Mouse (Mus musculus) lung, adult 18-20 months (tissue): ENCODE measurements at regions not wholly inside any gene's neighbourhood (a gene's known extent, or its start where the extent isn't known, plus 50 kb on each side); places are given as distances from the start of the nearest gene placed in this dataset.

Source experiments
- DNase-seq, 2 experiments: peaks; one replicate each; pipeline ENCODE4 v3.0.0; 2022; ENCODE audit warnings: mixed read lengths in 2 of 2

DNA sequence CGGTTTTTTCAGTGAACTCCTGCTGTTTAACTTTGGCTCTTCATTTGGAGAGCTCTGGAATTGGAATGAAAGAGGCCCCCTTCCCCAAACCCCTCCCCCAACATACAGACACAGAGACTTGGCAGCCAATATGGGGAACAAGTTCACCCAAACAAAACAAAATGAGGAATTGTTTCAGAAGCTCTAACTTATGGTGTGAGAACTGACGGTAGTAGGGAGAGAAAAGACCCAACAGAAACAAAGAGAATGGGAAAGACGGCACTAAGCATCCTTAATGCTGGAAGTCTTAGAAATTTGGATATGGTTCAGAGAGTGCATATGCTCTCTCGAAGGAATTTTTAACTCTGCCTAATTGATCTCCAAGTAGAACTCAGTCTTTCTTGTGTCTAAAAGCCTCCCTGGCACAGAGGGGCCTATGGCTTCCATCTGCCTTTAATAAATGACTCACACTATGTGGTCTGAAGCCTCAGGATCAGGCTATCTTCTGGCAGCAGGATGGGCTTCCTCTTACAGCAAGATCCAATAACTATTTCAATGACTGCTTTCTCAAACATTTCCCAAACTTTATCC is 438.2 kb upstream of the Map3k7 start:
- no peak for DNase-seq

DNA sequence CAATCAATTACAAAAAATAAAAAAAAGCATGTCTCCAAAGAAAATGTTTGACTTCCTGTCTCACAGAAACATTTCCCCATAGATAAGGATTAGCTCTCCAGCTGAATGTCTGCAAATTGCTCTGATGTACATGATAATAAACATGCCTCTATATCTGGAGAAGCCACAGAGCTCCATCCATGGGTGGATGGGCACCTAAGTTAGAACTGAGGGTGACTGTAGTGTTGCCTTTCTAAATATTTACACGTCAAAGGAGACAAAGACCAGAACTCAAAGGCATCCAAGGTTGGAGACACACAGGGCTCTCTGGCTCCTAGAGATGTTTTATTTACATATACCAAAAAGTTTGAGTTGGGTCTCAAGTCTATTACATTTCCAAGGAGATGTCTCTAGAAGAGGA is 427.1 kb upstream of the Map3k7 start:
- DNase-seq, result no peak

DNA sequence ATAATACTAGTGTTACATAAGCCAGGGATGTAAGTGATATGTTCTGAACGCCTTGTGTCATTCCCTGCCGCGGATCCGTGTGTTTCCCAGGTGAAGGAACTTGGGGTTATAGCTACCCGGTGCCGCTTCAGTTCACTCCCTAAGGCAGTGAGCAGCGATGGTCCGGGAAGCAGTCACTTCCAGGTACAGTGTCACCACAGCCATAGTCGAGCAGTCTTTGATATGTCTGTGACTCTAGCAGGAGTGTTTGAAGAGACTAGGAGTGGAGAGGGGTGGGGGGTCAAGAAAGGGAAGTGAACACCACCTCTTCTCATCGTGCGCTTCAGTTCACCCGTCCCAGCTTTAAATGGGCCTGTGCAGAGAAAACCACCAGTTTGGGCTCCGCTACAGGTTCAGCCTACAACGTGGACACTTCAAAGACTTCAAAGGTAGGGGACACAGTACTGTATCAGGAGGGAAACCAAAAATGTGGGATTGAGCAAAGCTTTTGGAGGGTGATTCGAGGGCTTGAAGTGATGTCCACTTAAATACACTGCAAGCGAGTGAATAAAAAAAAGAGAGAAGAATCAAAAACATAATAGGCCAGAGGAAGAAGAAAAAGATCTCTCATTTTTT is 410.0 kb upstream of the Map3k7 start:
- DNase-seq, result no peak

DNA sequence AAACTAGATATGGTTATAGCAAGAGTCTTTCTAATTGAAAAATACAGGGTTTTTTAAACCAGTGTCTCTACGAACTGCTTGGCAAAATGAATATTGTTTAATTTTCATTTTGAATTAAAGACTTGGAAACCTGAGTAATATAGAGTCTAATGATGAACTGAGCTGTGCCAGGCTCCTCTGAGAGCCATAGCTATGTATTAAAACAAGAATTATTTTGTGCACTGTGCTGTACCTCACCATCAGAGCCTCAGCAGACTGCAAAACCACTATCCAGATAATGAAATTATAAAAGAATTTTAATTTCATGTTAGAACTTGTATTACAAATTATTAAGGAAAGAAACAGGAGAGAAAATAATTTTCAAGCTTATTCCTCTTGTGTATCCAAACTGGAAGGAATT is 408.8 kb upstream of the Map3k7 start:
- DNase-seq, result no peak

DNA sequence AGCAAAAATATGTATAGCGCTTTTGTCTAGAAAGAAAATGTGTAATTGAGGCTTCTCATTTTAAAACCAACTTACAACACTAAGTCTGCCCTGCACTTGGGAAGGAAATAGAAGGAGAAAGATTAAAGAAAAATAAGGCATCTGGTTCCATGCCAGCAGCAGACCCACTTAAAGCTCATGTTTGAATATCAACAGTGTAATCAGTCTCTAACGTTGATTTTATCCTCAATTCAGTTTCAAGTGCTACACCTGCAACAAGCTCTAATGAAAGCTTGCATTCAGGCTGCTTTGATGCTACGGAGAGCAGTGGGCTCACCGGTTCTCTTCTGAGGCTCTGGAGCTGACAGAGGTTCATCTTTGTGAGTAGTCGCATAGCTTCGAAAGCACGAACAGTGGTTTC is 406.6 kb upstream of the Map3k7 start:
- DNase-seq, result no peak

DNA sequence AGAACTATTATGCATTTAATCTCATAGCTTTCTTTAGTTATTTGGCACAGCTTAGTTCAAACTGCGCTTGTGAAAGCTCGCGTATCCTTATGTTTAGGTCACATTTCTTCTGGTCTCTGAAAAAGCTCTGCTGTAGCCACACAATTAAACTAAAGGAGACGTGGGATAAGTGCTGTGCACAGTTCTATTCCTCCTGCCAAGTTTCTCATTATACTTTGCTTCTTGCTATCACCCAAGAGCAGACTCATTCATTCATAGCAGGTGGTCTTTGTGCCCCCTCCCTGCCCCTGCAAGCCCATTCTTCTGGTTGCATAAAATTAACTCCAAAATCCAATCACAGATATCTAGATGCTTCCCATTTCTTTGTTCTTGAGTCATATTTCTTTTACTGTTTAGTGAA is 403.6 kb upstream of the Map3k7 start:
- DNase-seq, result no peak

DNA sequence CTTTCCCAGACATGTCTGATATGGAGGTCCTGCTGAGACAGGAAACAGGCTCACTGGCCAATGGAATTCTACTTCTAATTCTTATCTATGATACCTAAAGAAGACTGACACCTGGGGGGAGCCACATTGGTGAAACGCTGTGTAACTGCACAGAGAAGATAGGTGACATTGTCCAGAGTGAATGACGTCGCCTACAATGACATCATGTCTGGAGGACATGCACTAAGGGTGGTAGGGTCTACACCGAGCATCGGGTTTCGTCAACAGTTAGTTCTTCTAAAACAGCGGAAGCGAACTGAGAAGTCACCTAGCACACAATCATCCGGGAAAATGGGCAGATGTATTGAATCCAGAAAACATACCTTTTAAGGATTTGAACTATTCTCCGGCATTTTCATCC is 402.7 kb upstream of the Map3k7 start:
- no peak for DNase-seq

DNA sequence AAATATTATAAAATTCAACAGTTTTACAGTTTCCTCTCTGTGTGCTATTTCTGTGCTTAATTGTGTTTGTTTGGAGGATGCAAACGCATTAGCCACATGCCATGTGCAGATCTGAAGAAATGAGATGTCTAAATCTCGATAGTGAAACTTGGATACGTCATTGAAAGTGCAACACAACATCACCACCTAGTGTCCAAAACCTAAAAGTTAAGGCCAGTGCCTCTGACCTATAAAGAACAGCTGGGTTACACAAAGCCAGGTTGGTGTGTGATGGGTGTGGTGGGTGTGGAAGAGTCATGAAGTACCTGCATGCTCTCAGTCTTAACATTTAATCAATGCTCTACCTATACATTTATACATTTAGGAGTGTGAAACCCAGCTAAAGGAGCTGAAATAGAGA is 402.1 kb upstream of the Map3k7 start:
- DNase-seq, result peak in 1 of 2 experiments; percentile 7

DNA sequence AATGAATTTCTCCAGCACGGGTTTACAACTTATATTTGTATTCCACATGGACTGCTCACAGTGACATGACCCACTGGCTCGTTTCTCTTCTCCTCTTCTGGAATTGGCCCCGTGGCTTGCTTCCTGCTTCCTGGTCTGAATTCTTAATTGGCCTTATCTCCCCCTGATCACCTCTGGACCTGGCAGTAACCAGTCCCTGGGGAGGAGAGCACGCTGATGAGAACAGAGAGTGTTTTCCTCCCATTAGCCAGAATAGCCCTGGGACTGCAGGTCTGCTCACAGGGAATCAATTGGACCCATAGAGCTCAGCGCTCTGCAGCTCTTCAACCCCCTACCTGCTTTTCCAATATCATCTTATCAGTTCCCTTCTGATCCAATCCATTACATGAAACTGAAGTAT is 397.7 kb upstream of the Map3k7 start:
- no peak for DNase-seq

DNA sequence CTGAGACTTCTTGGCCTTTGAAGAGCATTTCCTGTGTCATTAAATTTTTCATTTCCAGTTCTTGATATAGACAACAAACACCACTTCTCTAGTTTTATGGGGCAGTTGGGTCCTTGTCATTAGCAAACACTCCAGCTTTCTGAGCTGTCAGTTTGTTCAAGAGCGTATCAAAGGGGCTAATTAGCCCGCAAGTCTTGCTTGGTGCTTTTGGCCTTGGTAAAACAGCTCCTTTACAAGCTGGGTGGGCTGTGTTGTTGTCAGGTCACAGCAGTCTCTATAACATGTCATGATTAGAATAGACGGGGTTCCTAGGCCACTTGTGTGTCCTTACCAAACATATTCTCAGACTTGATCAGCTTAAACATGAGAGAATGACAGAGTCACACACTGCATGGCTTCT is 397.1 kb upstream of the Map3k7 start:
- DNase-seq, result no peak

DNA sequence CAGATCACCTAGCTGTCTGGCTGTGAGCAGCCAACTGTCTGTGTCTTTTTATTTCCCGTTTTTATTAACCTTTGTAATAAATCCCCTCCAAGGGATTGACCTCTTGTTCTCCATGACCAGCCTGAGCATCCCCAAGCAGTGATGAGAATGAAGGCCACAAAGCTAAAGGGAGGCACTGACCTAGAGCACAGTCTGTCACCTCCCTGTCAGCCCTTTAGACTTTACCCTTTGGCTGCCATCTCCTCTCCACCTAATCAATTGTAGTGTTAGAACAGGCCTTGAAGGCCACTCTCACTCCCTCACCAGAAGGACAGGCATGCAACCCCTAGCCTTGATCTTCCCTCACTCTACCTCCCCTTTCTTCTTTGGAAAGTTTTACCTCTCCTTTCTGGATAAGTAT is 394.2 kb upstream of the Map3k7 start:
- DNase-seq, result no peak

DNA sequence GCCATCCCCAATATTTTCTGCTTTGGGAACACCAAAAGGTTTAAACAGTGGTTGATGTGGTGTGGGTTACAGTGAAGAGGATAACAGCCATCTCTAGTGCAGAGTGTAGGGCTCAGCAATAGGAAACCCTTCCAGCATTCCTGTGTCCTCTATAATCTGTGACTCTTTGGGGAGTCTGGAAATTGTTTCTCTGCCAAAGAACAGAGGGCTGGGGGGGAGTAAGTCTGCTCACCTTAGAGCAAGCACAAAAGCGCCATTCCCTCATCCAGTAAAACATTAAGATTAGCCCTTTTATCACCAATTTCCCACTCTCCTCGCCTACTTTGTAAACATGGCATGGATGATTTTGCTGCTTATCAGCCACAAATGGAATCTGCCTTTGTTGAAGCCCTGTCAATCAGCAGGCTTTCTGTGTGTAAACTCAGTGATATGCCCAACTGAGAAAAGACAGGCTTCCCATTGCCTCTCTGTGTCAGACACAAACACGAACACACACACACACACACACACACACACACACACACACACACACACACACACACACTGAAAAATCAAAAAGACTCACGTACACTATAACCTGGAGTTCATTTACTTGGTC is 386.8 kb upstream of the Map3k7 start:
- no peak for DNase-seq

DNA sequence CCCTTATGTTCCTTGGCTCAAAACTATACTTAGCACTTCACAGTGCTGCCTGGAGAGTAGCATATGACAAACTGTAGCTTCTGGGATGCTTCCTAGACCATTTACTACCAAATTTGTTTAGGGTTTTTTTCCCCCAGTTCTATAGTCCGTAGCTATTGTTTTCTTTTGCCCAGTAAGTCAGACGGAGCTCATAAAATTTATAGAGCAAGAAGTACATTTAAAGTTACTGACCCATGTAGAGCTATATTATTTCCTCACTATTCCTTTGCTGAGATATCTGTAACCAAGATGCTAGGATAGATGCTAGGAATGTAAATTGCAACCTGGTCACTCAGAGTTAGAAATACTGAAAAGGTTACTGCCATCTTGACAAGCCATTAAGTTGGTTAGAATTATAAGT is 380.4 kb upstream of the Map3k7 start:
- no peak for DNase-seq

DNA sequence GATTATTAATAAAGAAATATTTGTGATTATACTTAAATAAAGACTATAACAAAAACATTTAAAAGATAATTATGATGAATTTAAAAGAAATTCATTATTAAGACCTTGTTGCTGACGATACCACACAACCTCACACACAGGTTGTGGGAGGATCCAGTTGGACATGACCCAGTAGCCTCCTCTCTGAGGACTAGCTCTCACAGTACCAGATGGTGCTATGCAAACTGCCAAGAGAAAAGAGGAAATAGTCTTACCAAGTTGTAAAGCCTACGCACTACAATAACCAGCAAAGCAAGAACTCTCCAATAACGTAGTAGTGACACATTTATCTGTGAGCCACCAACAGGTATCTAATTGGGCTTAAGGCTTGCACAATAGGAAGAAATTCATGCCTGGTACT is 379.7 kb upstream of the Map3k7 start:
- DNase-seq, result no peak

DNA sequence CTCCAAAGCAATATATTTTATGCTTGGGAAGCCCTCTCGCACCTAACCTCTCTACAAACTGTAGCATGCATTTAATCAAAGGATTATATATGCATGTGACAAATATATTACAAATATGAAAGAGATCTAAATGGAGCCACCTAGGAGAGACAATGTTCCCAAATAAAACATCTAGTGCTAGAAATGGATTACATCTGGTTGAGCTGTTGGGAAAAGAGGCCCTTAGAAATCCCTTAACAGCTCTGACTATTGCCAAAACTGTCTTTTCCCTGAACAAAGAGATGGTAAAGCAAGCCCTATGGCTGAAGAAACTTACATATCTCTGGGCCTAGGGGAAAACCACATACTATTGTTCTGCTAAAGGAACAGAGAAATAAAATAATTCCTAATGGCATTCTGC is 369.8 kb upstream of the Map3k7 start:
- DNase-seq, result no peak

DNA sequence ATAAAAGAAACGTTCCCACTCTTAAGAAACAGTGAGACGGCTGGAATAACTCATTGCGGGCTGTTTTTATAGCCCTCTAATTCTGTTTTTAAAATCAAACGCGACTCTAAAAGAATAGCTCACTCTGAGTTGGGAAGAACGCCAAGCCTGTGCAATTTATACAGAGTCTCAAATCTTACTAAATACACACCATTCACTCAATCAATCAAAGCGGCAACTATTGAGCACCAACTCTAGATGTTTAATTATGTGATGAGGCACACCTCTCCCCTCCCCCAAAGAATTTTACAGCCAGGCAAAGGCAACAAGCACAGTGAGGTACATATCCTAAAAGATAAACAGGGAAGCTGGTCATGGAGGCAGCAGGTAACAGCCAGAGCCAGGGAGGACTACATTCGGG is 362.4 kb upstream of the Map3k7 start:
- DNase-seq, result no peak

DNA sequence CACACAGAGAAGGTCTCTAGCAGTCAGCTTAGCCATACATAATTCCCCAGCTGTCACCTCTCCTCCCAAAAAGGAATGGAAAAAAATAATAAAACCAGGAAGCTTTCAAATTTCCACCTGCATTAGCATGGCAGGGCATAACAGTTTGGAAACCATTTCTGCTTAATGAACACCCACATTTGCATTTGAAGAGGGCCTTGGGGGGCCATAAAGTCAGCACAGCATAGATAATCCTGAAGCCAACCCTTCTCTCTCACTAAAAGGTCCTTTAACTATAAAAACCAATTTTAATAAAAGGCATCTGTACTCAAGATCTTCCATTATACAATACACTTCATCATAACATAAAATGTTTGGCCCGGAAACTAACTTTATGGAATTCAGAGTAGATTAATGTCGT is 360.1 kb upstream of the Map3k7 start:
- no peak for DNase-seq

DNA sequence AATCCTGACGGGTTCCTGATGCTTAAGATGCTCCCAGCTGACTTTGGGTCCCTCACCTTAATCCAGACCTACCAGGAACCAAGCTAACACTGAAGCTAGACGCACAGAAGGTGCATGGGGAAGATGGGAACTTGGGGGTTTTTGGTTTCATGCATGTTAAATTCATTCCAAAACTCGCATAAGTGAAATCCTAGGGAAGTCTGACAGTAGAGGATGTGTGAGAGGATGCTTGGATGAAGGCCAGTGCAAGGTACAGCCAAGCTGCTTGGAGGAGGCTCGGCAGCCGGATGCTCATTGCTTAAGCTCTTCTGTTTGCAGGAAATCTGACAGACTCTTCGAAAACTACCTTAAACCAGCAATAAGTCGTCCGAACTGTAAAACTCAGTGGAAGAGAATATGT is 355.1 kb upstream of the Map3k7 start:
- no peak for DNase-seq

DNA sequence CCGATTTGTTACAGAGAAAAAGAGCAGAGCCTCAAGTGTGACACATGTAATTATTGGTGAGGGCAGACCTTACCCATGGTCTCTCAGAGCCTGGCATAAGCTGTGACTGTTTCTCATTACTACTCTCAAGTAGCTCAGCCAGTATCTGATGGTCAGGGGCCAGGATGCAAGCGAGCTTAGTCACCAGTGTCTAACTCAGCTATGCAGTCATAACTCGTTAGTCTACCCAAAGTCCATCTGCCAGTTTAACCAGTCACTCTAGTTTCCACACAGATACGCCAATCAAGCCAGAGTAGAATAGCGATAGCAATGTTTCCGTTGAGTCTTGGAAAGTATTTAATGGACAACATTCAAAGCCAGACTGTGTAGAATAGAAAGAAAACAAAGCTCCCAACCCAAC is 354.3 kb upstream of the Map3k7 start:
- DNase-seq, result no peak

DNA sequence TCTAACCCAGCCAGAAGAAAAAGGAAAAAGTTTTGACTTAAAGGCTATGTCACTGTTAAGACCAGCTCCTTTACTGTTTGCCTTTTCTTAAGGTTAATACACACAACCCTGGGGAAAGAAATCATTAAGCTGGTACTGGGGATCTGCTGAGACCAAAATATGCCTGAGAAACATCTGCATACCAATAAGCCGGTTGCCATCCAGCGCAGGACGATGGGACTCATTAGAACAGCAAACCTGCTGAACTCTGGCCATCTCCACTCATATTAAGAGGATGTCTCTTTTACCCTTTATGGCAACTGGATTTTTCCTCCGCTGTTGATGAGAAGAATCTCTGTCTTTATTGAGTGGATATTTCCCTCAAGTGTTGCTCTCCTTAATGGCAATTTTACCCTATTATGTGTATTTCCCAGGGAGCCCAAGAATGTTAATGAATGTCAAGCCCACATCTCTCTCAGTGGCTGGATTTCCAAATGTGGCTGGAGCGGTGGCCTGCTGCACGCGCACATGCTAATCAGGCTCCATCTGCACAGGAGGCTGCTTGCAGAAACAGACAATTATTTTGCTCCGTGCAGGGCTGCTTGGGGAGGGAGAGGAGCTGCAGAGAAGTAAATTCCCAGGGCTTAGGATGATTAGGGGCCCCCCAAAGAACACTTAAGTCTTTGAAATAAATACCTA is 351.6 kb upstream of the Map3k7 start:
- no peak for DNase-seq

DNA sequence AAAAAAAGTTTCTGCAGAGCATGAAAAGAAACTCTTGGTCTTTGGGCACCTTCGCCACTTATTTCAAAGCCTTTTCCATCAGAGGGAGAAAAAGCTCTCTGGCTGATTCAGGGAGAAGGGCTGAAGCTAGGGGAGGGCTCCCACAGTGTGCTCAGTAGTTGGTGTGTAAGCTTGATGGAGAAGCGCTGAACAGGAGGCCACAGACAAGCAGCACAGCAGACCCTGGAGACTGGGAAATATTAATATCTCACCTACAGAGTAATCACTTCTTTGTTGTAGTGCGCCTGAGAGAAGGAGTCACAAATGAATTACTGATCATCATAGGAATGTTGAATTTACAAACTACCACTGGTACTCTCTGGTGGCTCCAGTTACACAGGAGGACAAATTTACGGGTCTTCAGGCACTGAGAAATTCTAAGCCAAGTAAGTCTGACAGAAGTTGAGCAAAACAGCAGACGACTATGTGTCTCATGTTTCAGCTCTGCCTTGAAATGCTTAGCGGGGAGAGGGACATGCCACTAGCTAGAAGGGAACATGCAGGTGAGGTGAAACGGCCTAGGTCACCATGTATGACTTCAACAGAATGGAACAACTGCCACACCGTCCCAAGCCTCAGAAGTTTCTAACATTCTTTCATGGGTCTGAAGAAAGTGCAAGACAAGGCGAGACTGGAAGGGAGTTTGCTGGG is 350.9 kb upstream of the Map3k7 start:
- no peak for DNase-seq

DNA sequence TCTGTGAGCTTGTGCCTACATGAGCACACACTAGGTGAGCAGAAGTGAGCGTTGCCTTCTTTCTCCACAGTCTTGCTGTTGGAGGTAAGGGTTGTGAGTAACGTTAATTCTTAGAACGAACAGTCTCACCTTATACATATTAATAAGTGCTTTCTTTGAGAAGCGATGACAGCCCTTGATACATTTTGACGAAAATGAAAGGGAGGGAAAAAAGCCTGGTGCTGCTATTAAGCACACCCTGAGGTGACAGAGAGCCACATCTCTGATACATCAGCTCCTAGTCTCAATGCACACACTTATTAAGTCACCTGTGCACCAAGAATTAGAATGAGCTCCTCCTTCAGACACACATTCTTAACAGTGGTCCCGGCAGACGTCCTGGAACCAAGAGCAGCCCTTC is 346.3 kb upstream of the Map3k7 start:
- DNase-seq, result no peak

DNA sequence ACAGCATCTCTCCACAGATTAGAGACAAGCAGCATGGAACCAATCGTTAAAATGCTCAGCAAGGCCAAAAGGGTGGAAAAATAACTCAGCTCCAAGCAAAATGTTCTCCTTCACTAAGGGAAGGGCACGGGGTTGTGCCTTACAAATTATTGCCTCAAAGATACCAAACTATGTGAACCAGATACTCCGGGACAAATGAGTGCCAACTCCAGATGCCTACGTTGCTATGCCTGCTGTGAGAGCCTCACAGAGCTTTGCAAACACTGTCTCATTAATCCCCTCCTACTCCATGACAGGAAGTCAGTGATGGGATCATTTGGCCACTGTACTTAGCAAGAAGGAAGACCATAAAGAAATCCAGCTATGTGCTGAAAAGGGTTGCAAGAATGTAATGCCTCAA is 345.9 kb upstream of the Map3k7 start:
- no peak for DNase-seq

DNA sequence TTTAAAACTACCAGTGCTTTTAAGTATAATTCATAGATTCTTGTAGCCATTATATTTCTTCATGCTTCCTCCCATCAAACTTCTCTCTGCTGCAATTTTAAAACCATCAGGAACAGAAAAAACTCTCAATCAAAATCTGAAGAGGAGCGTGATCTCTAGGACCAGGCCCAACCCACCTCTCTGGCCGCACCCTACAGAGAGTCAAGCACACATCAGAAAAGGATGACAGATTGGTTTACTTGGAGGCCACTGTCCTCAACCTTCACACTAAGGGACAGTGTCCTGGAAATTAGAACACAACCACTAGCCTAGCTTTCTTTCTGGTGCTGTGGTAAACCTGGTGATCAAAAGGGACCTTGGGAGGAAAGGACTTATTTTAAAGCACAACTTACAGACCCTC is 342.7 kb upstream of the Map3k7 start:
- DNase-seq, result no peak
